Mouse (Mus musculus) frontal cortex, postnatal 14 days (tissue): ENCODE measurements around the gene Tsc1.

ENCODE experiments used
- DNase-seq, 2 experiments: peaks; one replicate each; pipeline ENCODE4 v3.0.0; 2022; ENCODE audit warnings: low spot score in 2 of 2

Tsc1 gene

DNA sequence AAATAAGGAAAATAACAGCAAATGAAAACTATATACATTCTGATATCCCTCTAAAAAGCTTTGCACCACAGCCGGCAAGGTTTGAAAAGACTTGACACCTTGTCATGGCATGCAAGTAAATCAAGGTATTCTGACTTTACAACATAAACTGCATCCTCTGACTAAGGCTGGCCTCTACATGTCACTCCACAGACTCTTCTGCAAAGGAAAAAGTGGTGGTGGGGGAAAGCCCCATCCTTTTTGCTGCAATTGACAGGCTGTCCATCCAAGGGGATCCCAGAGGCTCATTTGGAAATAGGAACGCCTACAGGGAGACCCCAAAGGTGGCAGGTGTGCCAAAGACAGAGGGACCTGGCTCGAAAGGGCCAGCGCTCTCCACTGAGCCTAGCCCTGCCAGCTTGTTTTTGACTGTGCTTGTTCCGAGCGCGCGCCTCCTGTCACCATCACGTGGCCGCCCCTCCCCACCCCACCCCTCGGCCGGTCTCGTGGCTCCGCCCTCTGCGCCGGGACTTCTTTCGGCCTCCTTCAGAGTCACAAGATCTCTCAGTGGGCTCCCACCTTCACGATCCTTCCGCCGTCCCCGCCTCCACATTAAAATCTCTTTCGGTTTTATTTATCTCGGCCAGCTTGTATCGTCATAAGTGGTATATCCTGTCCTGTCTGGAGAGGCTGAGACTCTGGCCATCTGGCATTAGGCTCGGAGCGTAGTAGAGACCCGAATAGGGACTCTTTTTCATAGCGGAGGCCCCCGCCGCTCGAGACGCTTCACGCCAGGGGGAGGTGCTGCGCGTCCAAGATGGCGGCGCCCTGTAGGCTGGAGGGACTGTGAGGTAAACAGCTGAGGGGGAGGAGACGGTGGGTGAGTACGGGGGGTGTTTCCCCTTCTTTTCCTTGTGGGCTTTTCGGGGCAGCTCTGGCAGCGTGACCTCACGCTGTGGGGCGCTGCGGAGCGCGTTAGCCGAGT is at the start of gene Tsc1:
TSS of gene Tsc1 (plus strand) at position 768 of the 964 bp plus-strand sequence.
- DNase-seq, result peak; percentile 88 to 90

DNA sequence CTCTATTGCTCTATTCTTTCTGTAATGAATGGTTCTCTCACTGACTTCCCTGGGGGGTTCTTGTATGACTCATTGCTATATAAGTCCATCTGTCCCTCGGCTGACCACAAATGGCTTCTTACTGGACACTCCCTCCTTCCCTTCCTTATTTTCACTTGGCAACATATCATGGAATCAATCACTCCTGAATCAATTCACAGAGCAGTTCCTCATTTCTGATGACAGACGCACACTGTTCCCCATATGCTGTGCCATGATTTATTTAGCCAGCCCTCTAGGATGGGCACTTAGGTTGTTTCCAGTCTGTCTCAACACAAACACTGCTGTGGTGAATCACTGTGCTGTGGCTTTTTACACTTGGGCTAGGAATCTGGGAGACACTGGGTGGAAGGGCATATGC is 49.5 kb upstream of the Tsc1 start:
- DNase-seq, result no peak

DNA sequence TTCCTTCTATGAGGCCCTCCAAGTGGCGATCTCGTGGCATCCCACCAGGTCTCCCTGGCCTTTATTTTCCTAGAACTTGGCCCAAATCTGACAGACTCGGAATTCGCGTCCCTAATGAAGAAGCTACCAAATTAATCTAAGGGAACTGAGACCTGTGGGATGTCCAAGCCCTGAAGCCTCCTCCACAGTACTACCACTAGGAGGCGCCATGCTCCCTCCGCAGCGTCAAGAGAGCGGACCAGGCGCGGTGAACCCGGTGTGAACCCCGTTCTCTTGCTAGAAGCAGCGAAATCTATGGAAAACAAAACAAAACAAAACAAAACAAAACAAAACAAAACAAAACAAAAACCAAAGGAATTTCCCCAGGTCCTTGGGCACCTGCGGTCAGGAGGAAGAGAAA is 48.2 kb upstream of the Tsc1 start:
- peak in 1 of 2 experiments; percentile 36 for DNase-seq

DNA sequence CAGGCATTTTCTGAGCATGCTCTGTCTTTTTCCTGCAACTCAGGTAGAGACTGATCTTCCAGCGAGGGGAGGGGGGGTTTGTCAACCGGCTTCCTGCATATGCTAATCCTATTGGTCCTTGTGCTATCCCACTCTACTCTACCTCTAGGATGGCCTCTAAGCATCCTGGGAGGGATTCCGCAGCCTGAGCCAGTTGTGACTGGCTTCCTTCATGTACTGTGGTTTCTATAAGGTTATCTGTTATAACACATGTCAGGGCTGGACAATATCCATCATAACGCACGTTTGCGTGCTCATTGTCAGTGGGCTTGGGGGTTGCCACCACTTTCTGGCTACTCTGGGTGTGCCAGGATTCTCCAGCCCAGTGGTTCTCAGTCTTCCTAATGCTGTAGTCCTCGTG is 45.0 kb upstream of the Tsc1 start:
- no peak for DNase-seq

DNA sequence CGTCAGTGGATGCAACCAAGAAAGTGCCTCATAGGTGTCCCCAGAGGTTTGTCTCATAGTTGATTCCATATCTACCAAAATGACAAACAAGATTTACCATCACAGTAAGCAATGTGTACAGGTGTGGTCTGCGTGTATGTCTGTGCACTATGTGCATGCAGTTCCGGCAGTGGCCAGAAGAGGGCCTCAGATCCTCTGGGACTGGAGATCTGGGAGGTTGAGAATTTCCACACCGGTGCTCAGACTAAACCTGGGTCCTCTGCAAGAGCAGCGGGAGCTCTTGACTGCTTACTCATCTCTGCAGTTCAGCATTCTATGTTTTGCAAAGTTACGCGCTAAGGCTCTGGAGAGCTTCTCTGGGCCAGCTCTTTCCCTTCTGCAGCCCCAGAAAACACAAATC is 44.0 kb upstream of the Tsc1 start:
- DNase-seq, result no peak

DNA sequence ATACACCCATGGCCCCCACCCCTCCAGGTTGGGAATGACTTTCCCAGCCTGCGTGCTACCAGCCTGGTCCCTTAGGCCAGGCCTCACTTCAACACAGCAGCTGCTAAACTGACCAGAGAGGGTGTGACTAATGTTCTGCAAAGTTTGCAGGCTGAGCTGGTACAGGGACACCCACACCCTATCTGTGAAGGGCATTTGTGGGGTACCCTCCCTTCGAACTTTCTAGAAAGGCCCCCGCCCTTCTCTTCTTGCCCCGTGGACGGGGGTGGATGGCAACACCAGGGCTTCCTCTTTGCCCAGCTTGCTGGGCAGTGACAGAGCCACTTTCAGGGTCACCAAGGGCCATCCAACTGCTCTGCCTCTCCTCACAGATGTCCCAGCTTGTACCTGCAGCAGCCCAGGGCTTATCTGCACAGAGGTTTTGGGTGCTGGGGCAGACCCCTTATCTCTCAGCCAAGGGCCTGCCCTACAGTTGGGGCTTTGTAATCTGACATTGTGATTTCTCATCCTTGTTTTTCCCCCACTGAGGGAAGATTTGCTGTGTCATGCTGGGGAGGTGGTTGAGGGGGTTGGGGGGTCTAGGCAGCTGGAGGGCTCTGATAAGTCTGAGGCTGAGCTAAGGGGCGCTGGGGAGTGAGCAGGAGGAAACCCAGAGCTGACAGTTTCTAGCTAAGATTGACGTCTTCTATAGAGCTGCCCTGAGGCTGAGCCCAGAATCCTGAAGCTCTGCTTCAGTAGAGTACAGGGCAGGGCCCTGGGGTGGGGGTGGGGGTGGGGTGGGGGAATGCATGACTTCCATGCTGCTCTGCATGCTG is 43.1 kb upstream of the Tsc1 start:
- DNase-seq, result no peak

DNA sequence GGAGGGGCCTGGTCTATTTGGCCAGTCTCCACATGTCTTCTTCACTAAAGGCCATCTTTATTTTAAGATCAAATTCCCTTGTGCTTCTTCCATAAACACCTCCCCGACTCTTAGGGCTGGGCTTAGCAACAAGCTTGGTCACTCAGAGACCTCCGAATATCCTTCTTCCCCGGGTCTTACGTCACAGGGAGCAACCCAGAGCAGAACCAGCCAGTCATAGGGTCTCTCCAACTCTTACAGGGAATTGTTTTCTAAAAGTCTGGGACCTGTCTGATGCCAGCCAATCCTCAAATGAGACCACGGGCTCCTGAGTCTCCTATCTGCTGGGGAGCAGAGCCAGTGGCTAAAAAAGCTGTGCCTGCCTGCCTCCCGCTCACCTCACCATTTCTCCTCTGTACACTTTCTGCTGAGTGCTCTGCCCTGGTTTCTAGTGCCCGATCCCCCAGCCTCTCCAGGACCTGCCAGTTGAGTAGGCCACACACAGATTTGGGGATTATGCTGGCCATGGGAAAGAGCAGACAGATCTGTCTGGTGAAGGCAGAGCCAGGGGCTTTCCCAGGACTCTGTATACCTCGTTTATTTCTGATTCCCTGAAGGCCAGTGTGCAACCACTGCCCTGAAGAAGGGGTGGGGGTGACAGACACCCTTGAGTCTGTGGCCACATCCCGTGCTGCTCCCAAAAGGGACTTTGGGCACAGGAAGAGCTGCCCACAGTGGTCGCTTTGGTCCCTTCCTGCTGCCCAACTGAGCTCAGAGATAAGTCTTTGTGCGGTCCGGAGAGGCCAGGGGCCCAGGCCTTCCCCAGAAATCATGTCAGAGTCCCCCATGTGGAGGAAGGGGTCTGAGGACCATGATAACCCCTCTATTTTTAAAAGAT is 42.1 kb upstream of the Tsc1 start:
- no peak for DNase-seq

DNA sequence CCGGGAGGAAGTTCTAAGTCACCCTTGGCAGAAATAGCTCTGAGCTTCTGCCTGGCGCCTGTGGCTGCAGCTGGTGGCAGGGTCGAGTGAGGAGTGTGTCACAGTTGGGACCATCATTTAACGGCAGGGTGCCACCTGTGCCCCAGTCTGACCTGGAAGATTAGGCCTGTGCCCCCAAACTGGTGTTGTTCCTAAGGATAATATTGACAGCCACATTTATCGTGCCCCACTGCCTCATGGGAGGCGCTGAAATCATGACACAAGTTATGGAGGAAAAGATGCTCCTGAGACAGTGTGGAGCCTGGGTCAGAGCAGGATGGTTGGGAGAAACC is 41.5 kb upstream of the Tsc1 start:
- DNase-seq, result no peak

DNA sequence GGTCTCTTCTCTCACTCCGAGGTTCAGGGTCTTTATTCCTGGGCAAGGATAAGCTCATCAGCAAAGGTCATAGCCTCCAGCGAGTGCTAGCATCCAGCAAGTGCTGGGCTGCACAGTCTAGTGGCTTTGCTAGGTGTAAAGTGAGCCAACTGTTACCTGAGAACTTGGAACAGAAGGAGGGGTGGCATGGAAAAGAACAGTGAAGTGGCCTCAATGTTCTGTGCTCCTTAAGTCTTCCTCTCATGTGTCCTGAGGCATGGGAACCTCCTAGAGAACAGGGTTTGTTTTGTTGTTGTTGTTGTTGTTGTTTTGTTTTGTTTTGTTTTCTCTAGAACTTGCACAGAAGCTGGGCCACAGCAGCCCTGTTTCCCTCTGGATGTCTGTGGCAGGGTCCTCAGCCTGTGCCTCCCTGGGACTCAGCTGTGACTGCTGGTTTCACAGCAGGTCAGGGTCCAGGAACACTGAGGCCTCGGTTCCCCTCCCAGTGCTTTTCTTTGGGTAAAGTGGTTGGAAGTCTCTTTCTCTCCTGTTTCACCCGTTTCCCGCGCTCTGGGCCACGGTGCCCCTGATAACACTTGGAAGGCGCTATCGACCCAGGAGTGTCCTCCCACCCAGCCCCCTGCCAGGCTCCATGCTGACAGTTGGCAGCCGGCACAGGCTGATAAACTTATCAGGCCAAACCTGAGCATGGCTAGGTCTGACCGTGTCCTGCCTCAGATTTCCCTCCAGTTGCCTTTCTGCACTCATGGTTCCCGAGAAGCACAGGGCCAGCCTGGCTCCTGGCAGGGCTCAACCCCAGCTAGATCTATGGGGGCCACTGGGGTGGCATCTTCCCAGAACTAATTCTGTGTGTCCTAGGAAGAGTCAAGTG is 39.1 kb upstream of the Tsc1 start:
- no peak for DNase-seq

DNA sequence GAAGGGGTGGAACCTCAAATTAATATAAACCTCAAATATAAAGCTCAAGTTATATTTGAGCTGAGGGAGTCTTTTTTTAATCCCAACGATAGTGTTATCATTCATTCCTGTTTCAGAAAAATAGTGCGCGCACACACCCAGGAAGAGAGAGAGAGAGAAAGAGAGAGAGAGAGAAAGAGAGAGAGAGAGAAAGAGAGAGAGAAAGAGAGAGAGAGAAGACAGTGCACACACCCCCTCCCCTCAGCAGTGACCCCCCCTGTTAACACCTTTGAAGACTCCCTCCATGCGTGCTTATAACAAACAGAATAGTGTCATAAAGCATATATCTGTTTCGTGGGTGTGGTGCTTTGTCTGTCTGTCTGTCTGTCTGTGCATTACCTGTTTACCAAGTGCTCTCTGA is 37.5 kb upstream of the Tsc1 start:
- DNase-seq, result no peak

DNA sequence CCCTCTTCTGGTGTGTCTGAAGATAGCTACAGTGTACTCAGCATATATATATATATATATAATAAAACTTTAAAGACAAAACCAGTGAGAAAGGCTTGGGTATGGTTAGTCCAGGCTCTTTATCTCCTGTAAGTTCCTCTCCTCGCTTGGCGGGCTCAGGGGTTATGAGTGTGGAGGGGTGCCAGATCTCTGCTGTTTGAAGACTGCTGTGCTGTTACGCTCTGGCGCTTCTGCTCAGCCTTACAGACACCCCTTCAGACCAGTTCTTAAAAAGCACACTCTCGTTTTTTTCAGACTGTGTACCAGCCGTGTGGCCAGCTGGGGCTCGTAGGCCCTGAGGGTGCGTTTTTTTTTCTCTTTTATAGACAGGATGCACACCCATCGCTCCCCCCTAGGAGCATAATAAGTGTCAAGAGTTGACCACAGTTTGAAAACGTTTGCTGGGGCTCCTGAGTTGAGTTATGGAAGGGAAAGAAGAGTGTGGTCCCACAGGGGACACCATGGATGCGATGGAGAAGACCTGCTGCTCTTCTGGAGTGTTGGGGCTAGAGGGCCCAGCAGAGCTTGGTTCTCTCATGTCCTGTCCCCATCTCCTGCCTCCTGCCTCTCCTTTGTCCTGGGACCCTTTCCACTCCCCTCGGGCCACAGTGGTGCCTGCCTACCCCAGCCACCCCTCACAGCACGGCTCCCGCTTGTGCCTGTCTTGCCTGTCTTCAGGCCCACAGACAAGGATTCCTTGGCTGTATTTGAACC is 35.1 kb upstream of the Tsc1 start:
- no peak for DNase-seq

DNA sequence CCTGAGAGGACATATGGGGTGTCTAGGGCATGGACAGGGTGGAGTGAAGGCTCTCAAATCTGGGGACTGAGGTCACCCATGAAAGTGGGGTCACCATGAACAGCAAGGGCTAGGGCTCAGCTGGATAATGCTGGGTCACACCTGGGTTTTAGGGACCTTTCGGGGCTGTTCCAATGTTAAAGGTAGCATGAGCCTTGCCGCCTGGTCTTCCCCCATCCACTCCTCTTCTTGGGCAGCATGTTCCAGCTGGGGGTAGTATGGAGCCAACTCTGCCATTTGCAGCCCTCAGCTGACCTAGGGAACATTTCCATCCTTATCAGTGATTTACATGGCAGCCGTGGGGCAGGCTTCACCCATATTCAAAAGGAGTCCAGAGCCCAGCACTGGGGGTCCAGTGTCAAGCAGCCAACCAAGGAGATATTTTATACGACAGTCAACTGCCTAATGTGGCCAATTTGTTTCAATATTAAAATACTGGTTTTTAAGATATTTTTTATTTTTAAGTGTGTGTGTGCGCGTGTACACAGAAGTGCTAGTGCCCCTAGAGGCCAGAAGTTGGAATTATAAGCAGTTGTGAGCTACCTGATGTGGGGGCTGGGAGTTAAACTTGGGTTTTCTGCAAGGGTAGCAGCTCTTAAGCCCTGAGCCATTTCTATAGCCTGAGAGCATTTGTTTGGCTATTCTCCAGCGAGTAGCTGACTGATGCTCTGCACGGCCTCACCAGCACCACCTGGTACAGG is 34.3 kb upstream of the Tsc1 start:
- DNase-seq, result no peak

DNA sequence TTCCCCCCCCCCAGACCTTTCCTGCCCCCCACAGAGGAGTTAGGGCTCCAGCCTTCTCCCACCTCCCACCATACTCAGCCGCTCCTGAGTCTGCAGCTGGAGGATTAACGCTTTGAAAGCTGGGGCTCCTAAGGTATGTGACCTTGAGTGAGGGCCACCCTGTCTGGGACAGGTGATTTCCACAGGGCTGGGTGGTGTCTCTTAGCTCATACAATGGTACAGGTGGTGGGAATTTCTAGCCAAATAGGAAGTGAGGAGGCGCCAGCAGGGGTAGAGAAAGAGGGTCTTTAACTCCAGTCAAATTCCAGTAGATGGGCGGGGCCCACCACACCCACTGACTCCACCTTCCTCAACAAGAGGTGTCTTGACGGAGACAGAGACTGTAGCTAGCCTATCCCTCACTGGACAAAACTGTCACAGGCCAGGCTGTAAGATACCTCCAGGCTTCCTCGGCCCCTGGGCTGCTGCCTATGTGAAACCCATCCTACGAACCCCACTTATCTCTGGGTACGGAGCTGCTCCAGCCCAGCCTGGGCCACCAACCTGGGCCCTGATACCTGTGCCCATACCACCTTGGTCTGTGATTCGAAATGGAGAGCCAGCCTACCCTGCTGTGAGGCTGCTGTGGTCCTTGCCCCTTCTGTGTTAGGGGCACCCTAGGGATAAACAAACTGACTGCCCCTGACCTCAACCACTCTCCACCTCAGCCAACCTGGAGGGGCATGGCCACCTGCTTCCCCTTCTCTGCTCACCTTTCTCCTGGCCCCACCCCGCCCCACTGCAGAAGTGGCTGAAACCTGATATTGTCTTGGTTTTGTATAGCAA is 33.5 kb upstream of the Tsc1 start:
- no peak for DNase-seq

DNA sequence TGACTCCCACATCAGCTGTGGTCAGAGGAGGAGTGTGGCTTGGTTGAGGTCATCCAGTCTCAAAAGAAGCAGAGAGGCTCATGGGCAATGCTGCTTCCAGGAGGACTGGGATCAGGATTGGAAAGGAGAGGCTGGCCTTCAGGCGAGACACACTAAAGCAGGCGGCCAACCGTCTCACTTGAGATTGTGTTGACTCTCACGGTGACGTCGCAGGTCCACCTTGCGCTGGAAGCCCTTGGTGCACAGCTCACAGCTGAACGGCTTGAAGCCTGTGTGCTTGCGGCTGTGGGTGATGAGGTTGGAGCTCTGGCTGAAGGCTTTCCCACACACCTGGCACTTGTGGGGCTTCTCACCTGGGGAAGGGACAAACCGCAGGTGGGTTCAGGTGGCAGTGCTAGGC is 31.2 kb upstream of the Tsc1 start:
- DNase-seq, result no peak

DNA sequence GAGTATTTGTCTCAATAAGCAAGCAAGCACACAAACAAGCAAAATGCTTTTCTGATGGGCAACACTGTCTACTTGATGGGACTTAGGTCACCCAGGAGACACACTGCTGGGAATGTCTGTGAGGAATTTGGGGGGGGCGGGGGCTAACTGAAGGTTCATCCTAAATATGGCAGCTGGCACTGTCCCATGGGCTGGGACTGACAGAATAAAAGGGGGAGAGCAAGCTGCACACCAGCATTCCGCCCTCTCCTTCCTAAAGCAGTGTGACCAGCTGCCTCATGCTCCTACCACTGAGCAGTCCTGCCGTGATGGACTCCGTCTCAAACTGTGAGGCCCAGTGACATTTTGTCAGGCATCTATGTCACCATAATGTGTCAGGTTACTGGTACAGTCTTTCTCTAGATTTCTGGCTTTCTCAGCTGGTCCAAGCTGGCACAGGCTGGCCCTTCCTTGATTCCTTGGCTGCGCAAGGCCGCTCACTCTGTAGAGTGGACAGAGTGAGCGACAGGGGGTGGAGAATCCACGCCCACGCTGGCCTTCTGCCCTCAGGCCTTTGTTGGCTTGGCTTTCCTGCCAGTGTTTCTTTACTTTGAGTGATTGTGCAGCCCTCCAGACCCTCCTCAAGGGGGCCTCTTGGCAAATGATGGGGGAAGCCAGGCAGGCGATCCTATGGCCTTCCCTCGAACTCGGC is 30.2 kb upstream of the Tsc1 start:
- no peak for DNase-seq

DNA sequence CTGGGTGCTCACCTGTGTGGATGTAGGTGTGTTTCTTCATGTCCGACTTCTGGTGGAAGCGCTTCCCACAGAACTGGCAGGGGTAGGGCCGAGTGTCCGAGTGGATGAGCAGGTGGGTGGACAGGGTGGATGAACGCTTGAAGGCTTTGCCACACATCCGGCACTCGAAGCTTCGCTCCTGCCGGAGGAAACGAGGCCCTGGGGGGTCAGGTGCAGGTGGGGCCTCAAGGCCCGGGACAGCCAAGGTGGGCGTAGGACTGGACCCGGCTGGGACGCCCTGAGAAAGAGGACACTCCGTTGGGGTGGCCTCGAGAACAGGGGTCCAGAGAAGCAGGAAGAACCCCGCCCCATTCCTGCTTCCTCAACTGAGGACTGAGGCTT is 29.6 kb upstream of the Tsc1 start:
- DNase-seq, result no peak

DNA sequence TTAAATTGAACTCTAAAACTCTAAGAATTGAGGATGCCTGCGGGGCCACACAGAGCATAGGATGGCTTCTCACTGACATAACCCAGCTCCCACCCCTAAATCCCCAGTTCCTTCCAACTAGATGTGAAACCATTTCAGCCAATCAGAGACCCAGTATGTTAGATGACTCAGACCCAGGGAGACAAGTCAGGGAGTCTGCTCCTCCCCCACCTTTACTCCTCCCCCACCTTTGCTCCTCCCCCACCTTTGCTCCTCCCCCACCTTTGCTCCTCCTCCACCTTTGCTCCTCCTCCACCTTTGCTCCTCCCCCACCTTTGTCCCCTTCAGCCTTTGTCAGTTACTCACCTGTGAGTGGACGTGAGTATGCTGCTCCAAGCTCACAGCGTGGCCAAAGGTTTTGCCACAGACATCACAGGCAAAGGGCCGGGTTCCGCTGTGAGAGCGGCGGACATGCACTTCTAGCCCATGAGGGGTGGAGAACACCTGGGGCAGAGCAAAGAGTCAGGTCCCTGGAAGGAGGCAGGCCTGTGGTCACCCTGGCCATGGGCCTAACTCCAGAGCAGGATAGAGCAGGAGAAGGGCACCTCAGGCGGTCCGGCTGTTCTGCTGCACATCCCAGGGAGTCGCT is 28.5 kb upstream of the Tsc1 start:
- no peak for DNase-seq

DNA sequence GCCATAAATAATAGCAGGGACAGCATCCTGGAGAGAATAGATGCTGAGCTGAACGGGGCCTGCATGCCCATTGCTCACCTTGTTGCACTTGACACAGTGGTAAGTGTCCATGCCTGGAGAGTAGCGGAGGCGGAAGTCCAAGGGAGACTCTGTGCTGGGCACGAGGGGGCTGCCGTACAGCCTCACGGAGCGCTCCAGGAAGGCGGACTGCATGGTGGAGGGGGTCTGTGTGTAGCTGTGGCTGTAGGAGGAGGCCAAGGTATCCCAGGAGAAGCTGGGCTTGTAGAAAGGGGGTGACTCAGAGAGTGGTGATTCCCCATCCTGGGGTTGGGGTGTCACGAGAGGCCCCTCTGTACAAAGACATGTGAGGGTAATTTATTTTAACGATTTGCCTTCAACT is 27.4 kb upstream of the Tsc1 start:
- no peak for DNase-seq
